Mouse (Mus musculus): Measurements from ENCODE around the gene Tenm1. TPM values are rescaled to one million over a fixed set of nuclear protein-coding genes. Genes with fewer than 3 reads are reported as not detected.

Gene Tenm1
- 0.08 and 0.12 TPM in 2 replicates for polyA plus RNA-seq (2015; fragmentation: Nextera tagmentation; extraction: Ambion mirVana)

GRCm38 (mm10) chrX:43428855-43429263, at the start of gene Tenm1:
Gene Tenm1, minus strand, starts transcription at chrX:43429126.

GRCm38 (mm10) chrX:42502291-42503043, 926.5 kb downstream of the Tenm1 start, which contains the start of gene Sh2d1a:
Gene Sh2d1a, plus strand, starts transcription at chrX:42502453.

GRCm38 (mm10) chrX:42489446-42489845, 939.5 kb downstream of the Tenm1 start, which contains the start of gene Tex13c2:
Gene Tex13c2, plus strand, starts transcription at chrX:42489691.

Other genes starting within 250 kb of the Tenm1 start
- not detected in 2 replicates for gene Tex13c1, start 162.0 kb upstream of the Tenm1 start, polyA plus RNA-seq (2015; fragmentation: Nextera tagmentation; extraction: Ambion mirVana)